Mouse (Mus musculus) ES-E14 (cell line): ENCODE measurements around the gene Ckap2l.

Experiments used
- CHD2 ChIP-seq: IDR thresholded peaks from 2 replicates; pipeline ENCODE4 v1.6.1; 2014; ENCODE audit warnings: mild to moderate bottlenecking, low read depth, low read length, inconsistent platforms
- MAFK ChIP-seq: IDR thresholded peaks from 2 replicates; pipeline ENCODE4 v1.6.1; 2014; ENCODE audit warnings: mild to moderate bottlenecking, low read depth, low read length, inconsistent platforms; ENCODE audit not compliant: insufficient read depth
- ZNF384 ChIP-seq: IDR thresholded peaks from 2 replicates; pipeline ENCODE4 v1.6.1; 2012; ENCODE audit warnings: low read depth, low read length, inconsistent platforms

GRCm38 (mm10) chr2:129315831-129316230, 18.8 kb upstream of the Ckap2l start:
- no peak for TF ChIP-seq MAFK
- no peak for TF ChIP-seq ZNF384
- no peak for TF ChIP-seq CHD2
